Mouse (Mus musculus) adrenal gland, postnatal 14 days (tissue): ENCODE results near the gene Vmn1r220. TPM values are rescaled to one million over a fixed set of nuclear protein-coding genes. Genes with fewer than 3 reads are reported as not detected.
"Not testable (repeated sequence)": the region's sequence is repeated elsewhere in the genome, so short reads cannot be mapped to it uniquely, and the experiment has no call there.

Source experiments
- DNase-seq: peaks from one replicate; pipeline ENCODE4 v3.0.0; 2021; ENCODE audit warnings: mixed read lengths
- long read RNA-seq, 2 experiments: library from polyadenylated mRNA; stranded (forward); transcript quantifications; one replicate each; pipeline ENCODE4 v2.0.0; 2021
- total RNA-seq: library from RNA; stranded (reverse); gene quantifications from 2 replicates; pipeline ENCODE4 v1.2.3, GENCODE M21; 2021

Gene Vmn1r220
- not detected in 2 replicates for total RNA-seq
- long read RNA-seq, experiment 1: 0 reads
- long read RNA-seq, experiment 2: 0 reads

GRCm38 (mm10) chr13:23187875-23188274, at the start of gene Vmn1r220:
TSS of gene Vmn1r220 (minus strand) at chr13:23187975.
- no peak for DNase-seq

GRCm38 (mm10) chr13:23235847-23236246, 48.1 kb upstream of the Vmn1r220 start, which contains the start of gene Vmn1r222:
TSS of gene Vmn1r222 (minus strand) at chr13:23235947.
- DNase-seq: not testable (repeated sequence)

GRCm38 (mm10) chr13:23213827-23214226, 26.1 kb upstream of the Vmn1r220 start, which contains the start of gene Vmn1r221:
TSS of gene Vmn1r221 (plus strand) at chr13:23214127.
- DNase-seq: not testable (repeated sequence)

GRCm38 (mm10) chr13:23203885-23204284, 16.1 kb upstream of the Vmn1r220 start:
- not testable (repeated sequence) for DNase-seq

GRCm38 (mm10) chr13:23166471-23166870, 21.3 kb downstream of the Vmn1r220 start:
- not testable (repeated sequence) for DNase-seq

- no peak for DNase-seq
These were observed 28.8 kb downstream of the Vmn1r220 start, which contains the start of gene Vmn1r219 for GRCm38 (mm10) chr13:23159012-23159411. TSS of gene Vmn1r219 (plus strand) at chr13:23159312.

- DNase-seq: no peak
These were observed 29.9 kb downstream of the Vmn1r220 start for GRCm38 (mm10) chr13:23157848-23158247.

- DNase-seq: no peak
These were observed 48.9 kb downstream of the Vmn1r220 start for GRCm38 (mm10) chr13:23138880-23139279.

- no peak for DNase-seq
These were observed 54.3 kb downstream of the Vmn1r220 start for GRCm38 (mm10) chr13:23133501-23133900.

- DNase-seq: no peak
These were observed 54.7 kb downstream of the Vmn1r220 start, which contains the start of gene Vmn1r218 for GRCm38 (mm10) chr13:23133099-23133498. TSS of gene Vmn1r218 (plus strand) at chr13:23133155.

Other genes with a start within 250 kb of the Vmn1r220 start
- gene Vmn1r213, start 180.3 kb downstream of the Vmn1r220 start, total RNA-seq: not detected in 2 replicates
- gene Vmn1r214, start 157.6 kb downstream of the Vmn1r220 start, total RNA-seq: not detected in 2 replicates
- gene Vmn1r215, start 120.0 kb downstream of the Vmn1r220 start, total RNA-seq: not detected in 2 replicates
- not detected in 2 replicates for gene Vmn1r217, start 69.7 kb downstream of the Vmn1r220 start, total RNA-seq
- not detected in 2 replicates for gene Vmn1r218, start 54.8 kb downstream of the Vmn1r220 start, total RNA-seq
- not detected in 2 replicates for gene Vmn1r219, start 28.7 kb downstream of the Vmn1r220 start, total RNA-seq
- not detected in 2 replicates for gene Vmn1r221, start 26.2 kb upstream of the Vmn1r220 start, total RNA-seq
- not detected in 2 replicates for gene Vmn1r222, start 48.0 kb upstream of the Vmn1r220 start, total RNA-seq
- gene Vmn1r223, start 59.2 kb upstream of the Vmn1r220 start, total RNA-seq: not detected in 2 replicates
- gene Zfp322a, start 181.2 kb upstream of the Vmn1r220 start, total RNA-seq: 20.6 and 26.1 TPM in 2 replicates
- gene Abt1, start 235.9 kb upstream of the Vmn1r220 start, total RNA-seq: 5.9 and 6.3 TPM in 2 replicates